ENCODE assay signal across 8 mouse cellular contexts in genomic region chr4:126150297-126150948, GRCm38 (mm10). TPM values are rescaled to one million over a fixed set of nuclear protein-coding genes. Genes with fewer than 3 reads are reported as not detected.
DNase-seq lines count a peak whose midpoint lies in the region; ATAC-seq and TF ChIP-seq lines count a peak whose summit lies in the region.

No protein-coding gene starts in this region.

- 0 out of 2 replicates have a peak, but pooled peaks cover 3% of the 10 kb centered on the region for H3K36me3 ChIP-seq in intestine, embryonic 15.5 days
- H3K36me3 ChIP-seq in liver, embryonic 15.5 days (replicated peaks): no peaks in the 10 kb centered on the region

- peaks cover 43% of the 10 kb centered on the region for H3K4me1 ChIP-seq in intestine, embryonic 15.5 days (replicated peaks)
- peaks cover 34% of the 10 kb centered on the region for H3K4me1 ChIP-seq in liver, embryonic 15.5 days (replicated peaks)

- peak overlapping the region; percentile 71 for H3K4me2 ChIP-seq in intestine, embryonic 15.5 days (replicated peaks)
- H3K4me2 ChIP-seq in liver, embryonic 15.5 days: peak overlapping the region; percentile 65; the same call in 1 of the 2 replicates

- H3K9me3 ChIP-seq in intestine, embryonic 15.5 days: no peaks in the 10 kb centered on the region
- H3K9me3 ChIP-seq in liver, embryonic 15.5 days (replicated peaks): no peaks in the 10 kb centered on the region

- H3K9ac ChIP-seq in intestine, embryonic 15.5 days: 0 out of 2 replicates have a peak overlapping the region, but pooled peaks have one; percentile 6
- H3K9ac ChIP-seq in liver, embryonic 15.5 days: no peak overlapping the region

- DNase-seq in thymus, postnatal 14 days: peak; percentile 19
- no peak for DNase-seq in thymus, adult 18-20 months
- peak; percentile 75 for DNase-seq in gastrocnemius, adult 18-20 months (ENCODE audit: low spot score)
- peak; percentile 83 for DNase-seq in skeletal muscle tissue, adult 2 months (ENCODE audit: low read depth, low spot score)
- no peak for DNase-seq in layer of hippocampus, adult 2 months (ENCODE audit: low spot score in 2 of 2)
- no peak for DNase-seq in frontal cortex, postnatal 36 days (ENCODE audit: low spot score in 2 of 2)

- 27% methylated on average over 16 of the region's 16 CpGs for WGBS in intestine, embryonic 15.5 days
- WGBS in liver, embryonic 15.5 days (ENCODE audit: insufficient replicate concordance): 45% methylated on average over 16 of the region's 16 CpGs

- peak; percentile 61 for ATAC-seq in intestine, embryonic 15.5 days
- ATAC-seq in liver, embryonic 15.5 days (ENCODE audit: insufficient read depth): peak; percentile 19; the same call in 1 of the 2 replicates

- no peaks in the 10 kb centered on the region for H3K27me3 ChIP-seq in intestine, embryonic 15.5 days (replicated peaks)
- H3K27me3 ChIP-seq in liver, embryonic 15.5 days: peaks cover 61% of the 10 kb centered on the region

- H3K4me3 ChIP-seq in intestine, embryonic 15.5 days (replicated peaks): peak overlapping the region; percentile 54; the same call in 1 of the 2 replicates
- H3K4me3 ChIP-seq in liver, embryonic 15.5 days (replicated peaks): no peak overlapping the region
- H3K4me3 ChIP-seq in layer of hippocampus, adult 2 months: no peak overlapping the region; the same call in 1 of the 2 replicates

- H3K27ac ChIP-seq in intestine, embryonic 15.5 days: peak overlapping the region; percentile 92
- no peak overlapping the region for H3K27ac ChIP-seq in liver, embryonic 15.5 days (replicated peaks)
- no peak overlapping the region for H3K27ac ChIP-seq in layer of hippocampus, adult 2 months

- TF ChIP-seq CTCF in layer of hippocampus, adult 2 months (conservative IDR thresholded peaks at IDR 0.05): no peak

RNA-seq across cellular contexts. Expression of gene Eva1b, which starts 2.9 kb away (rescaled TPM):
- 1 to 10 TPM; 2.1 to 3.3 TPM for total RNA-seq in gastrocnemius, adult 18-20 months (2021)
- polyA plus RNA-seq in intestine, embryonic 15.5 days (2015; fragmentation: Nextera tagmentation; extraction: Ambion mirVana): 41.8 and 44.6 TPM in 2 replicates
- 12.5 and 14.0 TPM in 2 replicates for polyA plus RNA-seq in liver, embryonic 15.5 days (2015; fragmentation: Nextera tagmentation; extraction: Ambion mirVana)
- 1 to 10 TPM; 3.3 to 3.6 TPM for total RNA-seq in layer of hippocampus, adult 2 months (2021)

RNA-seq across cellular contexts. Expression of gene Sh3d21, which starts 12.9 kb away (rescaled TPM):
- total RNA-seq in gastrocnemius, adult 18-20 months (2021): under 1 TPM; 0.62 to 0.83 TPM
- polyA plus RNA-seq in intestine, embryonic 15.5 days (2015; fragmentation: Nextera tagmentation; extraction: Ambion mirVana): 12.8 and 12.9 TPM in 2 replicates
- polyA plus RNA-seq in liver, embryonic 15.5 days (2015; fragmentation: Nextera tagmentation; extraction: Ambion mirVana): 1.4 and 1.6 TPM in 2 replicates
- total RNA-seq in layer of hippocampus, adult 2 months (2021): under 1 TPM; 0.59 to 0.81 TPM

RNA-seq across cellular contexts. Expression of gene Stk40, which starts 46.7 kb away (rescaled TPM):
- total RNA-seq in gastrocnemius, adult 18-20 months (2021): 100 to 1,000 TPM; 113 to 127 TPM
- 29.5 and 32.1 TPM in 2 replicates for polyA plus RNA-seq in intestine, embryonic 15.5 days (2015; fragmentation: Nextera tagmentation; extraction: Ambion mirVana)
- 13.1 and 15.5 TPM in 2 replicates for polyA plus RNA-seq in liver, embryonic 15.5 days (2015; fragmentation: Nextera tagmentation; extraction: Ambion mirVana)
- total RNA-seq in layer of hippocampus, adult 2 months (2021): 10 to 100 TPM; 24.8 to 26.6 TPM

RNA-seq across cellular contexts. Expression of gene Thrap3, which starts 52.1 kb away (rescaled TPM):
- total RNA-seq in gastrocnemius, adult 18-20 months (2021): 100 to 1,000 TPM in 1 of 2 experiments, 10 to 100 TPM in 1; 94.1 to 101 TPM
- polyA plus RNA-seq in intestine, embryonic 15.5 days (2015; fragmentation: Nextera tagmentation; extraction: Ambion mirVana): 172 and 202 TPM in 2 replicates
- 79.2 and 82.0 TPM in 2 replicates for polyA plus RNA-seq in liver, embryonic 15.5 days (2015; fragmentation: Nextera tagmentation; extraction: Ambion mirVana)
- total RNA-seq in layer of hippocampus, adult 2 months (2021): 100 to 1,000 TPM; 150 to 166 TPM

RNA-seq across cellular contexts. Expression of gene Lsm10, which starts 54.0 kb away (rescaled TPM):
- total RNA-seq in gastrocnemius, adult 18-20 months (2021): 10 to 100 TPM in 1 of 2 experiments, 1 to 10 TPM in 1; 7.4 to 10.8 TPM
- polyA plus RNA-seq in intestine, embryonic 15.5 days (2015; fragmentation: Nextera tagmentation; extraction: Ambion mirVana): 55.3 TPM in 2 replicates
- polyA plus RNA-seq in liver, embryonic 15.5 days (2015; fragmentation: Nextera tagmentation; extraction: Ambion mirVana): 25.5 and 26.7 TPM in 2 replicates
- total RNA-seq in layer of hippocampus, adult 2 months (2021): 10 to 100 TPM; 13.4 to 13.8 TPM

Comparison
In these comparisons a context has a peak if more than half of its experiments do, and no peak if none do; other contexts are left out.
1. DNase-seq: peak in thymus, postnatal 14 days (single experiment), gastrocnemius, adult 18-20 months (single experiment) and skeletal muscle tissue, adult 2 months (single experiment); none in thymus, adult 18-20 months (0 of 2), layer of hippocampus, adult 2 months (0 of 2) and frontal cortex, postnatal 36 days (0 of 2).
2. RNA of gene Stk40, which starts 46.7 kb away (total RNA-seq): 113 to 127 TPM in gastrocnemius, adult 18-20 months; 24.8 to 26.6 TPM in layer of hippocampus, adult 2 months; every median in the first group is over 4 times any median in the second.